Mouse (Mus musculus): ENCODE results near the gene Csta1.
"Not testable (repeated sequence)": the region's sequence is repeated elsewhere in the genome, so short reads cannot be mapped to it uniquely, and the experiment has no call there.

DNA sequence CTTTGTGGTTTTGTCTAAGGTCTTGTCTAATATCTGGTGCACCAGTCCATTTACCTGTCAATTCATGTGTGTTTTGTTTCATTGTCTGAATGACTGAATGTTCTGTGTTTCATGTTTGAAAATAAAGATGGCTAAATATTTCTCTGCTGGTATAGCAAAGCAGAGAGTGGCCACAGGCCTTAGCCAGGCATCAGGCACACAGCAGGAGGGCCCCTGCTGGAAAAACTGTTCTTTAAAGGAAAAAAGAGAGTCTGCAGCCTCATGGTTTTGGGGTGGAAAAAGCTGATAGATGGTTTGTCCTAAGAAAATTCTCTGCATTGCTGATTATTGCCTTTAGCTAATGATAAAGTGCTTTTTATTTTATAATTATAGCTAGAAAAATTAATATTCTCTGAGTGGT is 19.6 kb downstream of the Csta1 start:
- TF ChIP-seq POLR2A (IDR thresholded peaks at IDR 0.05; ENCODE audit: low read depth, low read length); CTCF (conservative IDR thresholded peaks at IDR 0.05; ENCODE audit: insufficient read depth, insufficient read length, low read depth, low read length): not testable (repeated sequence)

All from kidney, adult 2 months (tissue).